Mouse (Mus musculus) liver, postnatal 0 days (tissue): ENCODE results near the gene Hoxd3. TPM values are rescaled to one million over a fixed set of nuclear protein-coding genes. Genes with fewer than 3 reads are reported as not detected.

Source experiments
- ATAC-seq: fragments of 200-750 bp; cut with Nextera tagmentation; 2 replicates; pipeline ENCODE4 v1.8.0; 2017; ENCODE audit warnings: mild to moderate bottlenecking, moderate library complexity
- DNase-seq: peaks from one replicate; pipeline ENCODE4 v3.0.0-alpha.2; 2016
- H3K27ac ChIP-seq: fragments of 300-500 bp; sonication (generic); 2 replicates; pipeline ENCODE4 v1.5.1; 2014; ENCODE audit warnings: antibody characterized with exemption, moderate library complexity, mild to moderate bottlenecking, low read depth
- H3K27me3 ChIP-seq: fragments of 300-500 bp; sonication (generic); 2 replicates; pipeline ENCODE4 v1.6.1; 2014; ENCODE audit warnings: low read length, control low read depth, mixed read lengths; ENCODE audit not compliant: insufficient read depth
- H3K36me3 ChIP-seq: fragments of 300-500 bp; sonication (generic); replicated peaks from 2 replicates; pipeline ENCODE4 v1.6.1; 2014; ENCODE audit warnings: mild to moderate bottlenecking, control low read depth, low read length, moderate library complexity, mixed read lengths; ENCODE audit not compliant: insufficient read depth
- H3K4me1 ChIP-seq: fragments of 300-500 bp; sonication (generic); 2 replicates; pipeline ENCODE4 v1.6.1; 2014; ENCODE audit warnings: antibody characterized with exemption, mild to moderate bottlenecking, control low read depth; ENCODE audit not compliant: insufficient read depth
- H3K4me2 ChIP-seq: fragments of 300-500 bp; sonication (generic); 2 replicates; pipeline ENCODE4 v1.6.1; 2014; ENCODE audit warnings: low read depth, mild to moderate bottlenecking, low read length, moderate library complexity, mixed read lengths
- H3K4me3 ChIP-seq: fragments of 300-500 bp; sonication (generic); 2 replicates; pipeline ENCODE4 v1.5.1; 2014; ENCODE audit warnings: low read depth, low read length
- H3K9ac ChIP-seq: fragments of 300-500 bp; sonication (generic); replicated peaks from 2 replicates; pipeline ENCODE4 v1.6.1; 2014; ENCODE audit warnings: mild to moderate bottlenecking, moderate library complexity
- H3K9me3 ChIP-seq: fragments of 300-500 bp; sonication (generic); 2 replicates; pipeline ENCODE4 v1.6.1; 2016; ENCODE audit warnings: mild to moderate bottlenecking, control low read depth, low read length, mixed read lengths
- CTCF ChIP-seq: sonication (generic); IDR thresholded peaks from 2 replicates; pipeline ENCODE4 v1.5.1; 2016; ENCODE audit warnings: antibody characterized with exemption, low read depth
- EP300 ChIP-seq: IDR thresholded peaks from 2 replicates; pipeline ENCODE4 v1.6.1; 2016; ENCODE audit warnings: antibody characterized with exemption, low read depth, mild to moderate bottlenecking
- WGBS: fragments of 180-500 bp; shearing (Covaris S2); extraction: QIAGEN DNeasy Blood & Tissue Kit; methylation state at CpG from one replicate; pipeline ENCODE4 v1.1.7; 2014; ENCODE audit not compliant: insufficient replicate concordance; 5-methylcytosine and 5-hydroxymethylcytosine counted together
- polyA plus RNA-seq: library from polyadenylated mRNA; unstranded; fragments of >200 nt; fragmentation: Nextera tagmentation; extraction: Ambion mirVana; gene quantifications from 2 replicates; pipeline ENCODE4 v1.2.1, GENCODE M21; 2015

Gene Hoxd3
- polyA plus RNA-seq, 1 experiment from 2014 or later, result not detected

- no peak overlapping the region for H3K9ac ChIP-seq
- H3K36me3 ChIP-seq, result no peaks in the 10 kb centered on the region
- no peak for TF ChIP-seq EP300
- TF ChIP-seq CTCF, result no peak
- 2% methylated on average over 27 of the region's 51 CpGs for WGBS
- H3K27me3 ChIP-seq, result peaks cover 97% of the 10 kb centered on the region
- no peak for DNase-seq
- H3K4me3 ChIP-seq, result peak overlapping the region; percentile 10; the same call in 1 of the 2 replicates
- H3K4me1 ChIP-seq, result peaks cover 3% of the 10 kb centered on the region; the same call in 1 of the 2 replicates
- H3K27ac ChIP-seq, result no peak overlapping the region
- ATAC-seq, result no peak
- no peaks in the 10 kb centered on the region for H3K9me3 ChIP-seq
- no peak overlapping the region for H3K4me2 ChIP-seq
Observed at GRCm38 (mm10) chr2:74682796-74683195, 28.9 kb upstream of the Hoxd3 start.

GRCm38 (mm10) chr2:74683471-74683951 is 28.2 kb upstream of the Hoxd3 start:
- Histone ChIP-seq H3K27me3 (peaks cover 97% of the 10 kb centered on the region), H3K27ac (no peak overlapping the region), H3K4me1 (peaks cover 3% of the 10 kb centered on the region; the same call in 1 of the 2 replicates), H3K4me2 (no peak overlapping the region), H3K36me3 (no peaks in the 10 kb centered on the region), H3K9ac (no peak overlapping the region), H3K4me3 (no peak overlapping the region), H3K9me3 (no peaks in the 10 kb centered on the region)
- no peak for DNase-seq
- ATAC-seq, result no peak
- 2% methylated on average over 18 of the region's 18 CpGs for WGBS
- no peak for TF ChIP-seq CTCF
- no peak for TF ChIP-seq EP300

- H3K4me3 ChIP-seq, result no peak overlapping the region
- ATAC-seq, result no peak
- H3K27me3 ChIP-seq, result peaks cover 97% of the 10 kb centered on the region
- 2% methylated on average over 12 of the region's 12 CpGs for WGBS
- DNase-seq, result no peak
- H3K27ac ChIP-seq, result no peak overlapping the region
- H3K4me2 ChIP-seq, result no peak overlapping the region
- H3K4me1 ChIP-seq, result peaks cover 3% of the 10 kb centered on the region; the same call in 1 of the 2 replicates
- no peaks in the 10 kb centered on the region for H3K9me3 ChIP-seq
- no peak for TF ChIP-seq CTCF
- no peak for TF ChIP-seq EP300
- no peak overlapping the region for H3K9ac ChIP-seq
- no peaks in the 10 kb centered on the region for H3K36me3 ChIP-seq
Observed at GRCm38 (mm10) chr2:74684106-74684505, 27.6 kb upstream of the Hoxd3 start.

- Histone ChIP-seq H3K9me3 (no peaks in the 10 kb centered on the region), H3K4me3 (no peak overlapping the region), H3K4me1 (peaks cover 3% of the 10 kb centered on the region; the same call in 1 of the 2 replicates), H3K4me2 (no peak overlapping the region), H3K27ac (no peak overlapping the region), H3K27me3 (peaks cover 97% of the 10 kb centered on the region), H3K36me3 (no peaks in the 10 kb centered on the region), H3K9ac (no peak overlapping the region)
- ATAC-seq (no peak), DNase-seq (no peak)
- no peak for TF ChIP-seq CTCF
- no peak for TF ChIP-seq EP300
- 19% methylated on average over 4 of the region's 4 CpGs for WGBS
Observed at GRCm38 (mm10) chr2:74685059-74685603, 26.6 kb upstream of the Hoxd3 start.

GRCm38 (mm10) chr2:74686301-74686987 is 25.3 kb upstream of the Hoxd3 start:
- no peak overlapping the region for H3K4me2 ChIP-seq
- H3K9ac ChIP-seq, result no peak overlapping the region
- H3K9me3 ChIP-seq, result no peaks in the 10 kb centered on the region
- ATAC-seq (no peak), DNase-seq (no peak)
- WGBS, result 7% methylated on average over 17 of the region's 17 CpGs
- no peak overlapping the region for H3K4me3 ChIP-seq
- H3K27ac ChIP-seq, result no peak overlapping the region
- peaks cover 3% of the 10 kb centered on the region; the same call in 1 of the 2 replicates for H3K4me1 ChIP-seq
- peaks cover 97% of the 10 kb centered on the region for H3K27me3 ChIP-seq
- no peaks in the 10 kb centered on the region for H3K36me3 ChIP-seq
- TF ChIP-seq EP300 (no peak), CTCF (peak; percentile 55)

- H3K9me3 ChIP-seq, result no peaks in the 10 kb centered on the region
- H3K27me3 ChIP-seq, result peaks cover 97% of the 10 kb centered on the region
- H3K4me2 ChIP-seq, result no peak overlapping the region
- WGBS, result 3% methylated on average over 27 of the region's 27 CpGs
- no peak for ATAC-seq
- H3K27ac ChIP-seq, result no peak overlapping the region
- no peak for DNase-seq
- TF ChIP-seq EP300 (no peak), CTCF (no peak)
- no peaks in the 10 kb centered on the region; the same call in 1 of the 2 replicates for H3K4me1 ChIP-seq
- H3K4me3 ChIP-seq, result no peak overlapping the region
- H3K9ac ChIP-seq, result no peak overlapping the region
- H3K36me3 ChIP-seq, result no peaks in the 10 kb centered on the region
Observed at GRCm38 (mm10) chr2:74686988-74687697, 24.6 kb upstream of the Hoxd3 start.
